Mouse (Mus musculus): ENCODE results near the gene Pigk.
A peak's percentile ranks its signal among the peaks of the same experiment; 100 is the strongest.

- TF ChIP-seq CTCF (IDR thresholded peaks at IDR 0.05) (peak; percentile 60), EP300 (IDR thresholded peaks at IDR 0.05; ENCODE audit: insufficient read depth, low read depth, low read length) (no peak)
These were observed 4.0 kb upstream of the Pigk start for GRCm38 (mm10) chr3:152709936-152710335.

Measured in heart, adult 2 months (tissue).